Comparison of ENCODE assay signal across 20 mouse cellular contexts in the genomic region with DNA sequence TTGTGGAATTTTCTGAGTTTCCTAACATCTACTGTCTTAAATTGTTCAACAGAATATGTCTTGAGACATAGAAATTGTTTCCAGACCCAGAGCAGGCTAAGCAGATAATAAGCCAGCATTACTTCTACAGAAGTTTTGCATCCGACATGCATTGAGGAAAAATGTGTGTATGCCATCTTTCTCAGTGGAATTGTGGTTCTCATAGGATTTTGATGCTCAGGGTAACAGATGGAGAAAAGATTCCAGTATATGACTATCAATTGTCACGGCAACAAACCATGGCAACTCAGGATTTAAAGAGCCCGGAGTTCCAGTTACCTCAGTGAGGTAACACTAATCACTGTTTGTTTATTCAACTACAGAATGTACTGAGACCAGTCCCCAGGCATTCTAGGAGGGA. TPM values are rescaled to one million over a fixed set of nuclear protein-coding genes. Genes with fewer than 3 reads are reported as not detected.
A peak's percentile ranks its signal among the peaks of the same experiment; 100 is the strongest.
DNase-seq lines count a peak whose midpoint lies in the region; ATAC-seq and TF ChIP-seq lines count a peak whose summit lies in the region.
"Had no signal": no experiment of that assay in that cellular context is flagged by ENCODE, and none has a peak within 500 bp of the region (broad histone marks: within the 10 kb centered on the region; RNA-seq: fewer than 3 reads in every experiment).

No protein-coding gene starts in this region.

- ATAC-seq in embryonic facial prominence, embryonic 11.5 days (replicated peaks; ENCODE audit: insufficient number of reproducible peaks, low FRiP score, low TSS enrichment, low read depth): no peak
- no peak for ATAC-seq in midbrain, embryonic 11.5 days (ENCODE audit: low FRiP score)
- ATAC-seq in midbrain, embryonic 16.5 days: no peak
- ATAC-seq: forebrain, embryonic 15.5 days; Patski had no signal

- H3K27me3 ChIP-seq in embryonic facial prominence, embryonic 11.5 days (ENCODE audit: control insufficient read depth, insufficient read depth, low read length): no peaks in the 10 kb centered on the region
- H3K27me3 ChIP-seq in embryonic facial prominence, embryonic 10.5 days (replicated peaks; ENCODE audit: low read depth, poor library complexity, severe bottlenecking): no peaks in the 10 kb centered on the region
- H3K27me3 ChIP-seq in midbrain, embryonic 11.5 days (ENCODE audit: control insufficient read depth, insufficient read depth, low read length): no peaks in the 10 kb centered on the region
- no peaks in the 10 kb centered on the region for H3K27me3 ChIP-seq in midbrain, embryonic 16.5 days (ENCODE audit: control insufficient read depth, insufficient read depth, low read depth, low read length)
- H3K27me3 ChIP-seq: forebrain, embryonic 15.5 days; hindbrain, embryonic 12.5 days; hindbrain, embryonic 15.5 days; Patski had no signal

- no peaks in the 10 kb centered on the region for H3K36me3 ChIP-seq in embryonic facial prominence, embryonic 11.5 days (replicated peaks; ENCODE audit: control insufficient read depth, insufficient read depth, low read depth, low read length)
- no peaks in the 10 kb centered on the region for H3K36me3 ChIP-seq in embryonic facial prominence, embryonic 10.5 days (replicated peaks)
- H3K36me3 ChIP-seq in midbrain, embryonic 11.5 days (ENCODE audit: control insufficient read depth, insufficient read depth, low read length): no peaks in the 10 kb centered on the region
- H3K36me3 ChIP-seq in midbrain, embryonic 16.5 days (ENCODE audit: control insufficient read depth, insufficient read depth, low read length): no peaks in the 10 kb centered on the region
- H3K36me3 ChIP-seq: forebrain, embryonic 15.5 days; hindbrain, embryonic 12.5 days; hindbrain, embryonic 15.5 days had no signal

- no peak overlapping the region for H3K9ac ChIP-seq in embryonic facial prominence, embryonic 11.5 days (replicated peaks; ENCODE audit: low read length)
- no peak overlapping the region for H3K9ac ChIP-seq in midbrain, embryonic 11.5 days (ENCODE audit: low read length)
- no peak overlapping the region for H3K9ac ChIP-seq in midbrain, embryonic 16.5 days (ENCODE audit: low read depth, low read length)
- H3K9ac ChIP-seq: forebrain, embryonic 15.5 days; hindbrain, embryonic 12.5 days; hindbrain, embryonic 15.5 days had no signal

- H3K4me2 ChIP-seq in embryonic facial prominence, embryonic 11.5 days (ENCODE audit: low read depth, low read length): no peak overlapping the region
- no peak overlapping the region for H3K4me2 ChIP-seq in midbrain, embryonic 11.5 days
- H3K4me2 ChIP-seq in midbrain, embryonic 16.5 days (ENCODE audit: low read length): no peak overlapping the region
- H3K4me2 ChIP-seq: forebrain, embryonic 15.5 days; heart, embryonic 11.5 days; hindbrain, embryonic 12.5 days; hindbrain, embryonic 15.5 days had no signal

- no peak for TF ChIP-seq CTCF in embryonic fibroblast, embryonic 13.5 days (IDR thresholded peaks at IDR 0.05; ENCODE audit: borderline replicate concordance, insufficient read depth, low read length)

- H3K4me3 ChIP-seq in embryonic facial prominence, embryonic 11.5 days (ENCODE audit: low read depth, low read length): no peak overlapping the region
- no peak overlapping the region for H3K4me3 ChIP-seq in embryonic facial prominence, embryonic 10.5 days
- H3K4me3 ChIP-seq in midbrain, embryonic 11.5 days (ENCODE audit: low read depth, low read length): no peak overlapping the region
- no peak overlapping the region for H3K4me3 ChIP-seq in midbrain, embryonic 16.5 days (ENCODE audit: low read depth, low read length)
- H3K4me3 ChIP-seq in embryonic fibroblast, embryonic 13.5 days (ENCODE audit: insufficient read depth, low read length): no peak overlapping the region
- H3K4me3 ChIP-seq: forebrain, embryonic 15.5 days; heart, adult 2 months; hindbrain, embryonic 12.5 days; hindbrain, embryonic 15.5 days had no signal

- H3K27ac ChIP-seq in embryonic facial prominence, embryonic 11.5 days (replicated peaks; ENCODE audit: low read depth, low read length): no peak overlapping the region
- H3K27ac ChIP-seq in embryonic facial prominence, embryonic 10.5 days (replicated peaks): no peak overlapping the region
- H3K27ac ChIP-seq in midbrain, embryonic 11.5 days (ENCODE audit: low read depth, low read length): no peak overlapping the region
- H3K27ac ChIP-seq in midbrain, embryonic 16.5 days (ENCODE audit: low read length): no peak overlapping the region
- H3K27ac ChIP-seq in embryonic fibroblast, embryonic 13.5 days (ENCODE audit: insufficient read depth, low read length): peak overlapping the region; percentile 42; the same call in 1 of the 2 replicates
- H3K27ac ChIP-seq: forebrain, embryonic 15.5 days; heart, adult 2 months; hindbrain, embryonic 12.5 days; hindbrain, embryonic 15.5 days had no signal

- TF ChIP-seq POLR2A in embryonic fibroblast, embryonic 13.5 days (IDR thresholded peaks at IDR 0.05; ENCODE audit: low read depth, low read length): no peak

- WGBS in embryonic facial prominence, embryonic 11.5 days: 51% methylated on average over 3 of the region's 3 CpGs
- WGBS in embryonic facial prominence, embryonic 10.5 days: 64% methylated on average over 3 of the region's 3 CpGs
- 79% methylated on average over 3 of the region's 3 CpGs for WGBS in midbrain, embryonic 11.5 days
- WGBS in midbrain, embryonic 16.5 days: 63% methylated on average over 3 of the region's 3 CpGs

- DNase-seq in embryonic facial prominence, embryonic 11.5 days (ENCODE audit: low spot score): peak; percentile 42
- DNase-seq in embryonic facial prominence, embryonic 10.5 days (ENCODE audit: low spot score): no peak
- DNase-seq in midbrain, embryonic 11.5 days (ENCODE audit: low spot score, missing footprints): peak; percentile 67
- no peak for DNase-seq in embryo, embryonic 10 days (ENCODE audit: low spot score)
- DNase-seq in urinary bladder, postnatal 36 days (ENCODE audit: low spot score in 2 of 2): no peak
- DNase-seq: adrenal gland, postnatal 10 days; adrenal gland, postnatal 36 days; cerebellum, adult 18-20 months; cerebellum, adult 9-10 months; cerebellum, postnatal 14 days; gastrocnemius, postnatal 10 days; gastrocnemius, postnatal 36 days; heart, adult 2 months had no signal

- peaks cover 4% of the 10 kb centered on the region for H3K4me1 ChIP-seq in embryonic facial prominence, embryonic 11.5 days (ENCODE audit: control insufficient read depth, insufficient read depth, low read length)
- peaks cover 37% of the 10 kb centered on the region for H3K4me1 ChIP-seq in embryonic facial prominence, embryonic 10.5 days
- H3K4me1 ChIP-seq in midbrain, embryonic 11.5 days (ENCODE audit: control insufficient read depth, insufficient read depth, low read length): peaks cover 3% of the 10 kb centered on the region
- 0 out of 2 replicates have a peak, but pooled peaks cover 7% of the 10 kb centered on the region for H3K4me1 ChIP-seq in midbrain, embryonic 16.5 days (ENCODE audit: control insufficient read depth, insufficient read depth, low read length)
- H3K4me1 ChIP-seq in embryonic fibroblast, embryonic 13.5 days (ENCODE audit: control insufficient read depth, insufficient read depth, low read length): peaks cover 7% of the 10 kb centered on the region

- H3K9me3 ChIP-seq in embryonic facial prominence, embryonic 11.5 days (replicated peaks; ENCODE audit: control insufficient read depth, low read length): no peaks in the 10 kb centered on the region
- H3K9me3 ChIP-seq in embryonic facial prominence, embryonic 10.5 days: no peaks in the 10 kb centered on the region
- no peaks in the 10 kb centered on the region for H3K9me3 ChIP-seq in midbrain, embryonic 11.5 days (ENCODE audit: control insufficient read depth, low read length)
- H3K9me3 ChIP-seq in midbrain, embryonic 16.5 days (replicated peaks; ENCODE audit: control insufficient read depth, low read length, poor library complexity, severe bottlenecking): no peaks in the 10 kb centered on the region
- H3K9me3 ChIP-seq: forebrain, embryonic 15.5 days; hindbrain, embryonic 12.5 days; hindbrain, embryonic 15.5 days had no signal

RNA-seq across cellular contexts. Expression of a gene that starts 29.9 kb away (rescaled TPM):
- polyA plus RNA-seq in embryonic facial prominence, embryonic 11.5 days (2014; fragmentation: Nextera tagmentation; extraction: Ambion mirVana): 10.3 and 13.5 TPM in 2 replicates
- polyA plus RNA-seq in embryonic facial prominence, embryonic 10.5 days (2016; fragmentation: Nextera tagmentation; extraction: Ambion mirVana): 6.0 and 6.5 TPM in 2 replicates
- 6.8 and 8.2 TPM in 2 replicates for polyA plus RNA-seq in midbrain, embryonic 11.5 days (2014; fragmentation: Nextera tagmentation; extraction: Ambion mirVana)
- polyA plus RNA-seq in midbrain, embryonic 16.5 days (2015; fragmentation: Nextera tagmentation; extraction: Ambion mirVana): 12.0 and 49.9 TPM in 2 replicates
- polyA plus RNA-seq in embryonic fibroblast, embryonic 13.5 days (2011; ENCODE audit: insufficient read length, low read depth, missing spikeins): 2,527 and 5,389 TPM in 2 replicates

RNA-seq across cellular contexts. Expression of a gene that starts 54.2 kb away (rescaled TPM):
- 18.1 and 18.7 TPM in 2 replicates for polyA plus RNA-seq in embryonic facial prominence, embryonic 11.5 days (2014; fragmentation: Nextera tagmentation; extraction: Ambion mirVana)
- polyA plus RNA-seq in embryonic facial prominence, embryonic 10.5 days (2016; fragmentation: Nextera tagmentation; extraction: Ambion mirVana): 10.3 and 10.5 TPM in 2 replicates
- polyA plus RNA-seq in midbrain, embryonic 11.5 days (2014; fragmentation: Nextera tagmentation; extraction: Ambion mirVana): 10.3 and 11.2 TPM in 2 replicates
- 7.6 and 8.1 TPM in 2 replicates for polyA plus RNA-seq in midbrain, embryonic 16.5 days (2015; fragmentation: Nextera tagmentation; extraction: Ambion mirVana)
- polyA plus RNA-seq in embryonic fibroblast, embryonic 13.5 days (2011; ENCODE audit: insufficient read length, low read depth, missing spikeins): 108 and 119 TPM in 2 replicates

Comparison
In these comparisons a context has a peak if more than half of its experiments do, and no peak if none do; other contexts are left out.
1. DNase-seq: peak in embryonic facial prominence, embryonic 11.5 days (single experiment) and midbrain, embryonic 11.5 days (single experiment); none in embryonic facial prominence, embryonic 10.5 days (single experiment), embryo, embryonic 10 days (single experiment) and urinary bladder, postnatal 36 days (0 of 2).
2. RNA of a gene that starts 29.9 kb away (polyA plus RNA-seq): 2,527 to 5,389 TPM in embryonic fibroblast, embryonic 13.5 days; 12.0 to 49.9 TPM in midbrain, embryonic 16.5 days, 10.3 to 13.5 TPM in embryonic facial prominence, embryonic 11.5 days, 6.8 to 8.2 TPM in midbrain, embryonic 11.5 days and 6.0 to 6.5 TPM in embryonic facial prominence, embryonic 10.5 days; every median in the first group is over 10 times any median in the second.